Mouse (Mus musculus) heart, postnatal 0 days (tissue): ENCODE data around the gene Trim29.

Experiments
- CTCF ChIP-seq: IDR thresholded peaks from 2 replicates; pipeline ENCODE4 v1.5.1; 2016; ENCODE audit warnings: antibody characterized with exemption, control low read depth, low read depth
- EP300 ChIP-seq: IDR thresholded peaks from 2 replicates; pipeline ENCODE4 v1.6.1; 2016; ENCODE audit warnings: antibody characterized with exemption, low read depth

DNA sequence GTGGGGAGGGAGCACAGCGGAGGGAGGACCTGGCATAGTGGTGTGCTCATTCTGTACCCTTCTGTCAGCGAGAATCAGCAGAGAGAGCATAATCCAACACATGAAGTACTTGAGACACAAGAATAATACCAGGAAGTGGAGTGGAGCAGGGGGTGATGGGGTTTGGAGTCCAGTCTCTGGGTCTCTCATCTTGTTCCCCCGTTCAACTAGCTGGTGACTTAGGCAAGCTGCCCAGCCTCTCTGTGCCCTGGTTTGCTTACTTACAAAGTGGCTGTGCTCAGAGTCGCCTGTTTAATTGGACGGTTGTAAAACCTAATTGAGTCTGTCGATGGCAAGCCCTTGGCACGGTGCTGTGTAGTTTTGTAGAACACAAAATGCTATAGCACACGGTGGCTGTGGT, 23.8 kb downstream of the Trim29 start:
- no peak for TF ChIP-seq CTCF
- TF ChIP-seq EP300 = no peak
